Mouse (Mus musculus): ENCODE measurements around the gene Cblc. TPM values are rescaled to one million over a fixed set of nuclear protein-coding genes. Genes with fewer than 3 reads are reported as not detected.

Gene Cblc
- total and polyA plus RNA-seq, 2 experiments from 2014 or later, result 0.38 to 0.67 TPM

GRCm38 (mm10) chr7:19840371-19840770 is 43.8 kb upstream of the Cblc start:
- peaks cover 10% of the 10 kb centered on the region; the same call in 1 of the 2 replicates for H3K27me3 ChIP-seq (ENCODE audit: insufficient read depth, low read length)
- H3K27ac ChIP-seq (ENCODE audit: low read depth, low read length), result no peak overlapping the region
- H3K9me3 ChIP-seq (ENCODE audit: low read length), result no peaks in the 10 kb centered on the region
- no peak for DNase-seq
- TF ChIP-seq CTCF (IDR thresholded peaks at IDR 0.05; ENCODE audit: low read depth), result no peak
- 84% methylated on average over 4 of the region's 4 CpGs for WGBS
- no peak overlapping the region for H3K4me2 ChIP-seq (ENCODE audit: low read depth)
- H3K4me3 ChIP-seq (ENCODE audit: low read depth, low read length), result no peak overlapping the region
- ATAC-seq, result no peak
- no peaks in the 10 kb centered on the region for H3K4me1 ChIP-seq (ENCODE audit: insufficient read depth)
- H3K36me3 ChIP-seq (ENCODE audit: insufficient read depth), result no peaks in the 10 kb centered on the region
- H3K9ac ChIP-seq, result no peak overlapping the region

DNA sequence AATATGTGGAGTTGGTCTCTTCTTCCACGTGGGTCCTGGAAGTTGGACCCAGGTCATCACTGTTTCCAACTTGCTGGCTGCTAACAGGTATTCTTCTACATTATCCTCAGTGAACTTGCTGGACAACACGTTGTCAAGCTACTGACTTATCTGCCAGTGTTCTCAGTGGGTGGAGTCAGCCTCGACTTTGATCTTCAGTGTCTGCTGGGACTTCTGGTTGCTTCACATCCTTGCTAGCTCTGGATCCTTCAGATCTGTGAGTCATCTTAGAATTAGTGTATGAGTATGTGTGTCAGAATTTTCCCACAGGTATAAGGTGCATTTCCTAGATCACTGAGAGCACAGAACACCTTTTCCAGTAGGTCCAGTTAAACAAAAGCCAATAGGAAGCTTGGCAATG is 40.2 kb upstream of the Cblc start:
- Histone ChIP-seq H3K9ac (no peak overlapping the region), H3K4me2 (ENCODE audit: low read depth) (no peak overlapping the region), H3K27ac (ENCODE audit: low read depth, low read length) (no peak overlapping the region), H3K4me3 (ENCODE audit: low read depth, low read length) (no peak overlapping the region), H3K27me3 (ENCODE audit: insufficient read depth, low read length) (no peaks in the 10 kb centered on the region), H3K4me1 (ENCODE audit: insufficient read depth) (no peaks in the 10 kb centered on the region), H3K9me3 (ENCODE audit: low read length) (no peaks in the 10 kb centered on the region), H3K36me3 (ENCODE audit: insufficient read depth) (no peaks in the 10 kb centered on the region)
- no peak for TF ChIP-seq CTCF (IDR thresholded peaks at IDR 0.05; ENCODE audit: low read depth)
- no peak for DNase-seq
- WGBS, result 68% methylated on average over 3 of the region's 3 CpGs
- no peak for ATAC-seq

DNA sequence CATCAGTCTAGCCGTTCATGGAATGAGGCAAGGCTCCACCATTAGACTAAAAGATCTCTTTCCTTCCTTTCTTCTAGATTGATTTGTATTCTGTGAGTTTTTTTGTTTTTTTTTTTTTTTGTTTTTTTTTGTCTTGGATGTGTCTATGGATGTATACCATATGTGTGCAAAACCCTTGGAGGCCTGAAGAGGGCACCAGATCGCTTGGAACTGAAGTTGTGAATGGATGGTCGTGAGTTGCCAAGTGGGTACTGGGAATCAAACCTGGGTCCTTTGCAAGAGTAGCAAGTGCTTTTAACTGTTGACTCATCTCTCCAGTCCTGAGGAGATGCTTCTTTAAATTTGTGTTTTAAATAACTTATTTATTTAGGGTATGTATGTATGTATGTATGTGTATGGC is 37.4 kb upstream of the Cblc start:
- DNase-seq (no peak), ATAC-seq (no peak)
- WGBS, result 66% methylated on average over 3 of the region's 3 CpGs
- H3K27ac ChIP-seq (ENCODE audit: low read depth, low read length), result no peak overlapping the region
- no peak overlapping the region for H3K4me2 ChIP-seq (ENCODE audit: low read depth)
- H3K9ac ChIP-seq, result no peak overlapping the region
- H3K27me3 ChIP-seq (ENCODE audit: insufficient read depth, low read length), result no peaks in the 10 kb centered on the region
- no peak overlapping the region for H3K4me3 ChIP-seq (ENCODE audit: low read depth, low read length)
- no peaks in the 10 kb centered on the region for H3K36me3 ChIP-seq (ENCODE audit: insufficient read depth)
- TF ChIP-seq CTCF (IDR thresholded peaks at IDR 0.05; ENCODE audit: low read depth), result no peak
- H3K4me1 ChIP-seq (ENCODE audit: insufficient read depth), result no peaks in the 10 kb centered on the region
- H3K9me3 ChIP-seq (ENCODE audit: low read length), result no peaks in the 10 kb centered on the region

DNA sequence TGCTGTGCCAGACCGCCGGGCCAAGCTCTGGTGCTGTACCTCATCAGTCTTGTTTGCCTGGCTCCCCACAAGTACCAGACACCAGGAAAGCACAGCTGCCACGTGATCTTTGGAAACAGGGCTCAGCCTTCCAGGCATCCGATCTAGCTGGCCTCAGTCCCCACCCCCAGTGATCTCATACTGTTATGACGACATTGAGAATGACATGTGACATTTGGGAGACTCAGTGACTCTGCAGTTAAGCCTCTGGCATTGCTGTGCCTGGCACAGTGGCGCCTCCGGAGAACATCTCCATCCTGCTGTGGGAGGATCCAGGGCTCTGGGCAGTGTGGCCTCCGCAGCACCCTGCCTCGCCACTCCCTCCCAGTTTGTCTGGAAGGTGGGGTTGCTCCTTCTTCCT is 35.2 kb upstream of the Cblc start:
- Histone ChIP-seq H3K4me2 (ENCODE audit: low read depth) (no peak overlapping the region), H3K4me3 (ENCODE audit: low read depth, low read length) (no peak overlapping the region), H3K27ac (ENCODE audit: low read depth, low read length) (no peak overlapping the region), H3K4me1 (ENCODE audit: insufficient read depth) (no peaks in the 10 kb centered on the region), H3K27me3 (ENCODE audit: insufficient read depth, low read length) (no peaks in the 10 kb centered on the region), H3K36me3 (ENCODE audit: insufficient read depth) (no peaks in the 10 kb centered on the region), H3K9me3 (ENCODE audit: low read length) (no peaks in the 10 kb centered on the region), H3K9ac (no peak overlapping the region)
- TF ChIP-seq CTCF (IDR thresholded peaks at IDR 0.05; ENCODE audit: low read depth), result no peak
- no peak for DNase-seq
- 59% methylated on average over 9 of the region's 9 CpGs for WGBS
- no peak for ATAC-seq

DNA sequence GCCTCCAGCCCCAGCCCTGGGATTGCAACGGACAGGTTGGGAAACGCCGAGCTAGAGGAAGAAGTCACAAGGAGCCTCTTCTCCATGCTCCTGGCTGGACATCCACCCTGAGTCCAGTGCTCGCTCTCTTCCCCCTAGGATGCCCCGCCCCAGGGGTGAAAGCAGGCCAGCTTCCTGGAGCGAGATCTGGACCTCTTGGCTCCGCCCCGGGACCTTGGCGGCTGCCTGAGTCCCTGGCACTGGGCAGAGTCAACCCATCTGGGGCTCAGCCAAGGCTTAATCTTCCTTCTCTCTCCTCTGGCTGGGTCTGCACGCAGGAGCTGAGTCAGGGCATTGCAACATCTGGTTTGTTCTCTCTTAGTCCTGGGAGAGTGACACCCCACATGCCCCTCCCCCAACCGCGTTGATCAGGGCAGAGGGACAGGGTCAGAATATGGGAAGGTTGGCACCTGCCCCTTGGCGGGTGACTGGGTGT is 34.1 kb upstream of the Cblc start:
- H3K27me3 ChIP-seq (ENCODE audit: insufficient read depth, low read length), result no peaks in the 10 kb centered on the region
- 36% methylated on average over 13 of the region's 13 CpGs for WGBS
- no peaks in the 10 kb centered on the region for H3K4me1 ChIP-seq (ENCODE audit: insufficient read depth)
- no peaks in the 10 kb centered on the region for H3K36me3 ChIP-seq (ENCODE audit: insufficient read depth)
- no peaks in the 10 kb centered on the region for H3K9me3 ChIP-seq (ENCODE audit: low read length)
- no peak for TF ChIP-seq CTCF (IDR thresholded peaks at IDR 0.05; ENCODE audit: low read depth)
- H3K9ac ChIP-seq, result no peak overlapping the region
- no peak overlapping the region for H3K4me3 ChIP-seq (ENCODE audit: low read depth, low read length)
- H3K27ac ChIP-seq (ENCODE audit: low read depth, low read length), result no peak overlapping the region
- no peak overlapping the region for H3K4me2 ChIP-seq (ENCODE audit: low read depth)
- ATAC-seq (no peak), DNase-seq (no peak)

GRCm38 (mm10) chr7:19829694-19830093 is 33.1 kb upstream of the Cblc start:
- Histone ChIP-seq H3K4me2 (ENCODE audit: low read depth) (no peak overlapping the region), H3K36me3 (ENCODE audit: insufficient read depth) (no peaks in the 10 kb centered on the region), H3K9ac (no peak overlapping the region), H3K27ac (ENCODE audit: low read depth, low read length) (no peak overlapping the region), H3K4me3 (ENCODE audit: low read depth, low read length) (no peak overlapping the region), H3K4me1 (ENCODE audit: insufficient read depth) (no peaks in the 10 kb centered on the region), H3K9me3 (ENCODE audit: low read length) (no peaks in the 10 kb centered on the region), H3K27me3 (ENCODE audit: insufficient read depth, low read length) (0 out of 2 replicates have a peak, but pooled peaks cover under 1% of the 10 kb centered on the region)
- ATAC-seq, result no peak
- TF ChIP-seq CTCF (IDR thresholded peaks at IDR 0.05; ENCODE audit: low read depth), result no peak
- 81% methylated on average over 3 of the region's 3 CpGs for WGBS
- DNase-seq, result no peak

GRCm38 (mm10) chr7:19826756-19827155 is 30.1 kb upstream of the Cblc start:
- H3K9me3 ChIP-seq (ENCODE audit: low read length), result no peaks in the 10 kb centered on the region
- no peak overlapping the region for H3K4me3 ChIP-seq (ENCODE audit: low read depth, low read length)
- DNase-seq, result no peak
- no peaks in the 10 kb centered on the region for H3K36me3 ChIP-seq (ENCODE audit: insufficient read depth)
- no peak for TF ChIP-seq CTCF (IDR thresholded peaks at IDR 0.05; ENCODE audit: low read depth)
- 37% methylated on average over 6 of the region's 6 CpGs for WGBS
- H3K27ac ChIP-seq (ENCODE audit: low read depth, low read length), result no peak overlapping the region
- H3K27me3 ChIP-seq (ENCODE audit: insufficient read depth, low read length), result peaks cover 24% of the 10 kb centered on the region
- no peak overlapping the region for H3K4me2 ChIP-seq (ENCODE audit: low read depth)
- no peak overlapping the region for H3K9ac ChIP-seq
- ATAC-seq, result no peak
- H3K4me1 ChIP-seq (ENCODE audit: insufficient read depth), result no peaks in the 10 kb centered on the region
